Mouse (Mus musculus) embryo, embryonic 11 days (tissue): ENCODE measurements around the gene Mast4.
A peak's percentile ranks its signal among the peaks of the same experiment; 100 is the strongest.

Experiments
- DNase-seq: peaks from one replicate; pipeline ENCODE4 v3.0.0-alpha.2; 2015

Mast4 gene

GRCm38 (mm10) chr13:103183566-103183965 lies 150.7 kb downstream of the Mast4 start:
- no peak for DNase-seq

GRCm38 (mm10) chr13:103181836-103182235 lies 152.5 kb downstream of the Mast4 start:
- no peak for DNase-seq

GRCm38 (mm10) chr13:103176871-103177270 lies 157.4 kb downstream of the Mast4 start:
- DNase-seq: no peak

GRCm38 (mm10) chr13:103174431-103174830 lies 159.9 kb downstream of the Mast4 start:
- DNase-seq: no peak

- peak; percentile 84 for DNase-seq
These were observed 160.6 kb downstream of the Mast4 start for GRCm38 (mm10) chr13:103173545-103174182.

- no peak for DNase-seq
These were observed 182.4 kb downstream of the Mast4 start for GRCm38 (mm10) chr13:103151944-103152343.

- no peak for DNase-seq
These were observed 183.1 kb downstream of the Mast4 start for GRCm38 (mm10) chr13:103151171-103151570.

GRCm38 (mm10) chr13:103150671-103151070 lies 183.6 kb downstream of the Mast4 start:
- no peak for DNase-seq

- DNase-seq: no peak
These were observed 184.9 kb downstream of the Mast4 start for GRCm38 (mm10) chr13:103149415-103149814.

- no peak for DNase-seq
These were observed 190.0 kb downstream of the Mast4 start for GRCm38 (mm10) chr13:103144343-103144742.

- DNase-seq: no peak
These were observed 193.0 kb downstream of the Mast4 start for GRCm38 (mm10) chr13:103141304-103141703.

- DNase-seq: no peak
These were observed 194.2 kb downstream of the Mast4 start for GRCm38 (mm10) chr13:103140051-103140450.

- no peak for DNase-seq
These were observed 196.0 kb downstream of the Mast4 start for GRCm38 (mm10) chr13:103138298-103138697.

GRCm38 (mm10) chr13:103135224-103135883 lies 198.9 kb downstream of the Mast4 start:
- DNase-seq: no peak

GRCm38 (mm10) chr13:103131781-103132180 lies 202.5 kb downstream of the Mast4 start:
- no peak for DNase-seq

GRCm38 (mm10) chr13:103129130-103129797 lies 205.0 kb downstream of the Mast4 start:
- no peak for DNase-seq

- DNase-seq: no peak
These were observed 205.6 kb downstream of the Mast4 start for GRCm38 (mm10) chr13:103128729-103129128.

- no peak for DNase-seq
These were observed 206.7 kb downstream of the Mast4 start for GRCm38 (mm10) chr13:103127594-103127993.

GRCm38 (mm10) chr13:103123716-103124115 lies 210.6 kb downstream of the Mast4 start:
- no peak for DNase-seq

GRCm38 (mm10) chr13:103121796-103122792 lies 212.2 kb downstream of the Mast4 start:
- peak; percentile 55 for DNase-seq

GRCm38 (mm10) chr13:103120669-103121131 lies 213.6 kb downstream of the Mast4 start:
- peak; percentile 74 for DNase-seq

GRCm38 (mm10) chr13:103119728-103120127 lies 214.6 kb downstream of the Mast4 start:
- no peak for DNase-seq

- no peak for DNase-seq
These were observed 219.2 kb downstream of the Mast4 start for GRCm38 (mm10) chr13:103115116-103115515.
